Mouse (Mus musculus): ENCODE data around the gene Sorbs2.

- no peak for TF ChIP-seq CTCF (conservative IDR thresholded peaks at IDR 0.05; ENCODE audit: insufficient read depth, insufficient read length, low read depth, low read length)
- TF ChIP-seq POLR2A (IDR thresholded peaks at IDR 0.05; ENCODE audit: low read depth, low read length): no peak
Measured at GRCm38 (mm10) chr8:45734071-45734470, 226.5 kb downstream of the Sorbs2 start.

Data from kidney, adult 2 months (tissue).